Mouse (Mus musculus) ES-E14 (cell line): ENCODE results near the gene Ttc13. TPM values are rescaled to one million over a fixed set of nuclear protein-coding genes. Genes with fewer than 3 reads are reported as not detected.

Source experiments
- DNase-seq: peaks from one replicate; pipeline ENCODE4 v3.0.0-alpha.2; 2013; ENCODE audit warnings: low read depth, low spot score
- H3K27ac ChIP-seq: 2 replicates; pipeline ENCODE4 v1.5.1; 2012; ENCODE audit warnings: low read depth, mild to moderate bottlenecking, low read length, moderate library complexity, mixed read lengths; ENCODE audit not compliant: poor library complexity, insufficient read depth, severe bottlenecking
- H3K36me3 ChIP-seq: 2 replicates; pipeline ENCODE4 v1.6.1; 2012; ENCODE audit warnings: mild to moderate bottlenecking, low read length, moderate library complexity, mixed read lengths; ENCODE audit not compliant: control insufficient read depth, poor library complexity, insufficient read depth, severe bottlenecking
- H3K4me1 ChIP-seq, 2 experiments: fragments of 150-350 bp in 1 of 2; sonication (generic) in 1 of 2; 2 replicates each; pipeline ENCODE4 v1.6.1; 2012; ENCODE audit warnings: low read length in 2 of 2, mild to moderate bottlenecking in 1 of 2, mixed read lengths in 1 of 2; ENCODE audit not compliant: control insufficient read depth in 2 of 2, insufficient read depth in 2 of 2, poor library complexity in 1 of 2
- H3K4me3 ChIP-seq, 2 experiments: fragments of 150-350 bp in 1 of 2; sonication (generic) in 1 of 2; 2 replicates each; pipeline ENCODE4 v1.5.1; 2012; ENCODE audit warnings: low read length in 2 of 2, low read depth in 1 of 2, mild to moderate bottlenecking in 1 of 2, mixed read lengths in 1 of 2; ENCODE audit not compliant: insufficient read depth in 1 of 2, poor library complexity in 1 of 2, severe bottlenecking in 1 of 2
- H3K9ac ChIP-seq: 2 replicates; pipeline ENCODE4 v1.6.1; 2012; ENCODE audit warnings: low read depth, mild to moderate bottlenecking, low read length, mixed read lengths; ENCODE audit not compliant: poor library complexity, insufficient read depth, severe bottlenecking
- H3K9me3 ChIP-seq: fragments of 150-350 bp; sonication (generic); 2 replicates; pipeline ENCODE4 v1.6.1; 2012; ENCODE audit warnings: low read depth, mild to moderate bottlenecking, low read length; ENCODE audit not compliant: control insufficient read depth, insufficient read depth
- CHD2 ChIP-seq: IDR thresholded peaks from 2 replicates; pipeline ENCODE4 v1.6.1; 2014; ENCODE audit warnings: mild to moderate bottlenecking, low read depth, low read length, inconsistent platforms
- HCFC1 ChIP-seq: IDR thresholded peaks from 2 replicates; pipeline ENCODE4 v1.6.1; 2012; ENCODE audit warnings: low read length, inconsistent platforms, borderline replicate concordance; ENCODE audit not compliant: insufficient read depth
- MAFK ChIP-seq: IDR thresholded peaks from 2 replicates; pipeline ENCODE4 v1.6.1; 2014; ENCODE audit warnings: mild to moderate bottlenecking, low read depth, low read length, inconsistent platforms; ENCODE audit not compliant: insufficient read depth
- ZC3H11A ChIP-seq: IDR thresholded peaks from 2 replicates; pipeline ENCODE4 v1.6.1; 2012; ENCODE audit warnings: low read depth, mild to moderate bottlenecking, inconsistent platforms, low read length, borderline replicate concordance
- ZNF384 ChIP-seq: IDR thresholded peaks from 2 replicates; pipeline ENCODE4 v1.6.1; 2012; ENCODE audit warnings: low read depth, low read length, inconsistent platforms
- in situ Hi-C, 2 experiments: fragments of 600-800 bp; cut with MboI; formaldehyde crosslinking; loops; one replicate each; pipeline ENCODE4 v1.15.1; 2025; ENCODE audit warnings: low sequenced_read_pairs in 2 of 2, inconsistent platforms in 1 of 2; ENCODE audit not compliant: unreplicated experiment in 2 of 2
- total RNA-seq: library from RNA; depleted of rRNA; stranded (reverse); fragments of 300-350 nt; gene quantifications from 2 replicates; pipeline ENCODE4 v1.2.3, GENCODE M21; 2012; rRNA removed

The Ttc13 gene
- total RNA-seq, 1 experiment, result 74.8 TPM

GRCm38 (mm10) chr8:124626251-124626650 is 95.5 kb downstream of the Ttc13 start:
- TF ChIP-seq HCFC1, result no peak
- no peak for TF ChIP-seq MAFK
- no peak for TF ChIP-seq ZNF384
- TF ChIP-seq ZC3H11A, result no peak
- TF ChIP-seq CHD2, result no peak
- Histone ChIP-seq H3K4me3 (no peak overlapping the region), H3K4me1 (no peaks in the 10 kb centered on the region), H3K36me3 (no peaks in the 10 kb centered on the region), H3K9ac (no peak overlapping the region), H3K27ac (no peak overlapping the region), H3K9me3 (no peaks in the 10 kb centered on the region)
- DNase-seq, result no peak
- in situ Hi-C loops, result no loop called here

Other genes starting within 250 kb of the Ttc13 start
- gene Cog2, start 201.2 kb downstream of the Ttc13 start, total RNA-seq, result 29.5 and 31.4 TPM in 2 replicates
- gene Agt, start 152.3 kb downstream of the Ttc13 start, total RNA-seq, result 0.16 TPM in 1 of 2 replicates, not detected in the other
- gene Capn9, start 145.9 kb downstream of the Ttc13 start, total RNA-seq, result not detected in 2 replicates
- 7.5 and 8.1 TPM in 2 replicates for gene 2310022B05Rik, start 58.6 kb downstream of the Ttc13 start, total RNA-seq
- gene Arv1, start 156 bp upstream of the Ttc13 start, total RNA-seq, result 25.1 and 28.3 TPM in 2 replicates
- 1.6 and 2.9 TPM in 2 replicates for gene Fam89a, start 29.8 kb upstream of the Ttc13 start, total RNA-seq
- gene Trim67, start 71.1 kb upstream of the Ttc13 start, total RNA-seq, result 0.40 and 0.48 TPM in 2 replicates
- gene Gnpat, start 141.1 kb upstream of the Ttc13 start, total RNA-seq, result 102 and 136 TPM in 2 replicates
- 71.5 and 83.6 TPM in 2 replicates for gene 2810004N23Rik, start 141.1 kb upstream of the Ttc13 start, total RNA-seq
- gene Exoc8, start 175.7 kb upstream of the Ttc13 start, total RNA-seq, result 12.8 and 16.8 TPM in 2 replicates
- gene Sprtn, start 175.9 kb upstream of the Ttc13 start, total RNA-seq, result 10.7 and 16.8 TPM in 2 replicates
- gene Egln1, start 227.3 kb upstream of the Ttc13 start, total RNA-seq, result 13.1 and 15.8 TPM in 2 replicates